Mouse (Mus musculus): ENCODE results near the gene Nyap2.
A peak's percentile ranks its signal among the peaks of the same experiment; 100 is the strongest.
"Not testable (repeated sequence)": the region's sequence is repeated elsewhere in the genome, so short reads cannot be mapped to it uniquely, and the experiment has no call there.

Nyap2 gene

DNA sequence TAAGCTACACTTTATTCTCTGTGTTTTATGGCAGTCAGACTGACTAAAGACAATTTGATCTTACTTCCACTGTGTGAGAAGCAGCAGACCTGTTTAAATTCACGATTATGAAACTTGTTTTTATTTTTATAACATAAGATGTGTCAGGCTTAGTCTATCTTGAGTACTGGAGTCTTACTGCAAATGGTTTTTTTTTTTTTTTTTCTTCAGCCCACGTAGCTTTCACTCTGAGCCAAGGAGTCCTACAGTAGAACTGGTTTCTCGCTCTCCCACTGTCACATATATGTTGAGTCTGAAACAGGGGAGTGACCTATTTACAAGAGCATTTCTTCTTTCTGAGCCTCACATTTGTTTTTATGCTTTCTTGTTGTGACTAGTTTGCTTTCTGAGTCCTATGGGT lies 103.9 kb downstream of the Nyap2 start:
- DNase-seq (ENCODE audit: low spot score), result no peak

DNA sequence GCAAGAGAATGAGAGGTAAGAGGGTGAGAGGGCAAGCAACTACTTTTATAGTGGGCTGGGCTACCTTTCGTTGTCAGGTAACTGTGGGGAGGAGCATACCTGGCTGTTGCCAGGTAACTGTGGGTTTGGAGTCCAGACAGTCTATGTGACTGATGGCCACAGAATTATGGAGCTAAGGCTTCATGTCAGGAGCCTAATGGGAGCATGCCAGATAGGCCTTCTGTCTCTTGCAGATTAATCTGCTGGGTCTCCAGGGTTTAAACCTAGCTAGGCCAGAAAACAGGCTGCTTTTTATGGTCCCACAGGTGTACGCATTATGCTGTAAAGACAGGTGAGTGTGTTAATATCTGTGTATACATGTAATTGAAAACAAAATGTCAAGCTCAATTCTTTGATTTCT lies 132.8 kb downstream of the Nyap2 start:
- DNase-seq (ENCODE audit: low spot score), result no peak

DNA sequence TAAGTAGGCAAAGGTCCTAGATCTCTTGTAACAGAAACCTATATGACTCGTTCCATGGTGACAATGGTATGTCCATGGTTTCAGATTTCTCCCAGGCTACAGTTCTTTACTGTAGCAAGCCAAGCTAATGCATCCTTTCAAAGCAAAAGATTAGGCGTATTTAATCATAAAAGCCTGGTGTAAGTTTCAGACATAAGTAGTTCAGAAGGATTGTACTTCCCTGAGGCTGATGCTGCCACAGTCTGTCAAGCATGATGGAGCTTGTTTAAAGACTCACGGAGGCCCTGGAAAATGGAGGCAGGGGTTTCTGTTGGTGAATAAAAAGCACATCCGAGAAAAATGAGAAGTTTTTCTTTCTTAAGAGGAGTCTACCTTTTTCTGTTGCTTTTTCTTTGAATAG lies 134.7 kb downstream of the Nyap2 start:
- no peak for DNase-seq (ENCODE audit: low spot score)

- no peak for DNase-seq (ENCODE audit: low spot score)
These were observed 143.0 kb downstream of the Nyap2 start for GRCm38 (mm10) chr1:81219790-81220189.

DNA sequence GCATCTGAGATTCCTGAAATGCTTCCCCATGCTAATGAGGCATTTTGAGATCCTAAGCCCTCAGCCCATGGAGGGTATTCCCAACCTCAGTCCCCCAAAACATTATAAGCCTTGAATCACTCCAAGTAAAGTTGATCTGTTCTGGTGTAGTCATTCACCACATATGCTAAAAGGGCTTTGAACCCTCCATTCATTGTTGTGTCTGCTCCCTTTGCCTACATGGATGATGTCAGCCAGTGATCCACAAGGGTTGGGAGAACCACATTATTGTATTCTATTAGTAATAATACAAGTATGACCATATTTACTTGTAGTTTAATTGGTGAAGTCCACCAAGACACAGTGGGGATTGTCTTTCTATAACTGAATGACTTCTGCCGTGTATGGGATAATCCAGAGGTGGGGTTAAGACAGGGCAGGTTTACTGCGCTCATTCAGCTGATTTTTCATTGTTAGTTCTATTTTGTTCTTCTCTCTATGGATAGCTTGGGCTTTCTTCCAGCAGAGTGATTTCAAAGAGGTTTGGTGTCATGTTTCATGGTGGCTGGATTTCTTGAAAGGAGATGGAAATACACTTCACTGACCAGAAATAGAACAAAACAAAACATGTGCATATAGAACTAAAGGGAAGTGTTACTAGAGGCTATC lies 155.1 kb downstream of the Nyap2 start:
- DNase-seq (ENCODE audit: low spot score), result no peak

DNA sequence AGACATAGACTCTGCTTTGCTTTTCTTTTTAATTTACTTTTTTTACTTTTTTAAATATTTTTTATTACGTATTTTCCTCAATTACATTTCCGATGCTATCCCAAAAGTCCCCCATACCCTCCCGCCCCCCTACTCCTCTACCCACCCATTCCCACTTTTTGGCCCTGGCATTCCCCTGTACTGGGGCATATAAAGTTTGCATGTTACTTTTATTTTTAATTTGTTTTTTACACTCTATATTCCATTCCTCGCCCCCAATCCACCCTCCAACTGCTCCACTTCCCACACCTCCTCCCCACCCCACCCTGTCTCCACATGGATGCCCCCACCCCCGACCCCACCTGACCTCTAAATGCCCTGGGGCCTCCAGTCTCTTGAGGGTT lies 155.6 kb downstream of the Nyap2 start:
- DNase-seq (ENCODE audit: low spot score), result not testable (repeated sequence)

GRCm38 (mm10) chr1:81248447-81249205 lies 171.9 kb downstream of the Nyap2 start:
- no peak for DNase-seq (ENCODE audit: low spot score)

- no peak for DNase-seq (ENCODE audit: low spot score)
These were observed 173.3 kb downstream of the Nyap2 start for GRCm38 (mm10) chr1:81250068-81250467.

GRCm38 (mm10) chr1:81266441-81266840 lies 189.7 kb downstream of the Nyap2 start:
- DNase-seq (ENCODE audit: low spot score), result no peak

GRCm38 (mm10) chr1:81280978-81281377 lies 204.2 kb downstream of the Nyap2 start:
- DNase-seq (ENCODE audit: low spot score), result no peak

DNA sequence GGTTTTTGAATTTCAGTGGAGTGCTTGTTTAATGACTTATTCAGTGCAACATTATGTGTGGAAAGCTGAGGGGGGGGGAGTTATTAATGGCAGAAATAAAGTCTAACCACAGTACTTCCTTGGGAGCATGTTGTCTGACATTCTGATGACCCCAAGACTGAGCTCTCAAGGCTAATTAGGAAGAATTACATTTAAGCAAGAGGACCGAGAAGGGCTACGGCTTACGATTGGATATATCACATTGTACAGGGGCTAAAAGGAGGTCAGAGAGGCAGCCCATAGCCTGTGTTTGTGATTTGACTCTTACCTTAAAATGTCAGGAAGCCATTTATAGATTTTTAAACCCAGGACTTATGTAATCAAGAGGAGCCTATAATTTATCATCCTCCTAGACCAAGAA lies 208.9 kb downstream of the Nyap2 start:
- DNase-seq (ENCODE audit: low spot score), result no peak

DNA sequence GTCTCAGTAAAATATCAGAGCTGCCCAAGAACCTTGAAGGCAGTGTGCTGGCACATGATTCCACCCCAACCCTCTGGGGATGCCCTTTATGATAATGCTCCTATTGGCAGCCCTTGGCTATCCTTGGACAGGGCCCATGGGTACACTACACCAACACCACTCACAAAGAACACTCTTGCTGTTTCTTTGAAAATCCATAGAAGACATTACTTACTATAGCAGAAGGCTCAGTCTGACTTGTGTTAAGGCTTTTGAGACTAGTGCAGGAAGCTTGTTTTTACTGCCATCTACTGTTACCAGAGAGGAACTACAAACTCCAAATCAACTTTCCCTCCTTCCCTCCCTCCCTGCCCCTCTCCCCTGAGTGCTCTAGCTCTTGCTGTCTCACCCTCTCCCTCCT lies 210.3 kb downstream of the Nyap2 start:
- DNase-seq (ENCODE audit: low spot score), result no peak

- DNase-seq (ENCODE audit: low spot score), result no peak
These were observed 224.0 kb downstream of the Nyap2 start for GRCm38 (mm10) chr1:81300735-81301134.

DNA sequence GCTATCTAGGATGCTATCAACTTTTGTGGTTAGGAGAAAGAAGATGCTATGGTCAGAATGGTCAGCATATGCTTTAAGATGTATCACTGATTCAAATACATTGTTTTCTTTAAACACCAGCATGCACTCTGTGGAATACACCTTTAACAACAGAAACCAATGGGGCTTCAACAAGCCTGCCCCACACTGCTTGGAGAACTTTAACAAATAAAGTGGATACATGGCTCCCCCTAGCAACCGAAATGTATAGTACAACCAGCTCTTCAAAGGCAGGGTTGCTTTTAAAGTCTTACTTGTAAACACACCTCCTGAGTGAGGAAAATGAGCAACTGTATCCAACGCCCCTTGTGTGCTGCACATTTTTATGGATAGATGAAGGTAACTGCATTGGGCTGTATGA lies 224.9 kb downstream of the Nyap2 start:
- peak; percentile 48 for DNase-seq (ENCODE audit: low spot score)

DNA sequence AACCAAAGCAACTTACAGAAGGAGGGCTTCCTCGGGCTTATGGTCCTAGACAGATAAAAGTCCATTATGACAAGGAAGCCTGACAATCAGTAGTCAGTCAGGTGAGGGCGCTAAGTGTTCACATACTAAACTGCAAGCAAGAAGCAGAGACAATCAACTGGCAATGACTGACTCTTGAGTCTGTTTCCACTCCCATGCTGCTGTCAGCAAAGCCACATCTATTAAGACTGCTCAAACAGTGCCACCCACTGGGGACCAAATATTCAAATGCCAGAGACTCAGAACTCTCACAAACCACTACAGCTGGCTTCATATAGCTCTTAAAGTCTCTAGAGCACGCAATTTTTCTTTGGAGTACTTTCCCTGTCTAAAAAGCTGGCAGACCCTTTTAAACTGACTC lies 226.6 kb downstream of the Nyap2 start:
- DNase-seq (ENCODE audit: low spot score), result no peak

DNA sequence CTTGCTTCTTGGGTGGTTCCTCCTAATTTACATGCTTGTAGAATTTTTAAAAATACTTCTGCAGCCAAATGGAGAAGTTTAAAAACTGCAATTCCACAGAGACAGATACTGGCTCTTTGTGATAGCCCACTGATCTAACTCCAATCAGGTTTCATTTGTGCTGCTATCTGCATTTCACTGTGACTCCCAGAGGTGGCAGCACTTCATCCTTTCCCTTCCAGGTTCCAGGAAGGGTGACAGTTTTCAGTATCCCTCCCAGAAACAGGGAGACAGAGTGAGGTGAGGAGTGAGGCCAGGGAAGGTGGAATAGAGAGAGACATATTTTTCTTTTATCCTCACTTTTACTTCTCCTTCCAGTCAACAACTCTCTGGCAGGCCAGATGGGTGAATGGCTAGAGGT lies 230.7 kb downstream of the Nyap2 start:
- DNase-seq (ENCODE audit: low spot score), result no peak

GRCm38 (mm10) chr1:81307934-81308333 lies 231.2 kb downstream of the Nyap2 start:
- no peak for DNase-seq (ENCODE audit: low spot score)

DNA sequence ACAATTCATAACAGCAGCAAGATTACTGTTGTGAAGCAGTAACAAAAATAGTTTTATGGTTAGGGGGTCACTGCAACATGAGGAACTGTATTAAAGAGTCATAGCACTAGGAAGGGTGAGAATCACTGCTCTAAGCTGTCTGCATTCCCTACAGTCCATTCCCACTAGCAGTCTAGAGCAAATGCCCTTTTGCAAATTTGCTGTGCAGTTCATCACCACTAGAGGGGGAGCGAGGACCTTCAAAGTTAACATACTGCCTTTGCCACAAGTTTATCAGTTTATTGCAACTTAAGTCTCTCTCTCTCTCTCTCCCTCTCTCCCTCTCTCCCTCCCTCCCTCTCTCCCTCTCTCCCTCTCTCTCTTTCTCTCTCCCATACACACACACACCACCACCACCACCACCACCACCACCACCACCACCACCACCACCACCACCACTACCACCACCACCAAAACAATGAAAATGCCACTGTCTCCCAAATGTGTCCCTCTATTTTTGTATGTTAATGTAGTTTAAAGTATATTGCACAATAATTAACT lies 233.4 kb downstream of the Nyap2 start:
- DNase-seq (ENCODE audit: low spot score), result peak; percentile 72

GRCm38 (mm10) chr1:81316403-81316994 lies 239.7 kb downstream of the Nyap2 start:
- DNase-seq (ENCODE audit: low spot score), result peak; percentile 85

GRCm38 (mm10) chr1:81316995-81317413 lies 240.3 kb downstream of the Nyap2 start:
- no peak for DNase-seq (ENCODE audit: low spot score)

DNA sequence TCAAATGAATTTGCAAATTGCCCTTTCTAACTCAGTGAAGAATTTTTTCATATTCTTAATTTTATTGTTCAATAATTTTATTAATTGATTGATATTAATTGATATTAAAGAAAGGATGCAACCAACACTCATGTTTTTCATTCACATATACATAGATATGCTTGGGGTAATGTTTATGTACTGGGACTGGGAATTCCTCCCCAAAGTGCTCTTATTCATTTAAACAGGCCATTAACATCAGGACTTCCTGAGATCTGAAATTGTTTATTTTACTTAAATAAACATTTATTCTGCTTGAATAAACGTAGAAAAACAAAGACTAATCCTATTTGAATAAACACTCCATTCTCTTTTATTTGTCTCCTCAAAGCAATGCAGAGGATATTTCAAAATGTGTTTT lies 311.0 kb downstream of the Nyap2 start:
- no peak for DNase-seq (ENCODE audit: low spot score)
